Mouse (Mus musculus): Measurements from ENCODE around the gene C2cd3. TPM values are rescaled to one million over a fixed set of nuclear protein-coding genes. Genes with fewer than 3 reads are reported as not detected.

Gene C2cd3
- polyA plus RNA-seq, 1 experiment from 2014 or later: 8.7 TPM

DNA sequence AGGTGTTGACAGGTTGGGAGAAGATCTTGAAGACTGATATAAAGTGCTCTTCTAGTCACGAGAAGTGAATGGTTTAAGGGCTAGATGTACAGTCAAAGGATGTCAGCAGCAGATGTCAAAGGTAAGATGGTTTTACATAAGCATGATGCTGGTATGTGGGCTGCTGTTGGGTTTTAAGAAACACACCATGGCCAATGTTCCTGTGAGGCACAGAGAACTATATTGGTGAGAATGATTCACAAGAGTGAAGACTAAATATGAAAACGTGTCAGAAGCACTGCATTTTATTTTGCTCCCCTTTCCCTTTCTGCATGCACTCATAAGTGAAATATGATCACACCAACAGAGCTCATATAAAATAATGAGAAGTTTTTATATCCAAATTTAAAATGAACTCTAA, 8.9 kb upstream of the C2cd3 start:
- Histone ChIP-seq H3K27me3 (no peaks in the 10 kb centered on the region), H3K4me1 (replicated peaks) (peaks cover 11% of the 10 kb centered on the region; the same call in 1 of the 2 replicates), H3K9me3 (replicated peaks) (no peaks in the 10 kb centered on the region), H3K9ac (no peak overlapping the region), H3K4me3 (replicated peaks) (no peak overlapping the region), H3K36me3 (replicated peaks) (no peaks in the 10 kb centered on the region), H3K4me2 (no peak overlapping the region), H3K27ac (replicated peaks) (no peak overlapping the region)
- no peak for ATAC-seq (ENCODE audit: insufficient read depth)
- WGBS (ENCODE audit: insufficient replicate concordance): 67% methylated on average over 2 of the region's 2 CpGs

DNA sequence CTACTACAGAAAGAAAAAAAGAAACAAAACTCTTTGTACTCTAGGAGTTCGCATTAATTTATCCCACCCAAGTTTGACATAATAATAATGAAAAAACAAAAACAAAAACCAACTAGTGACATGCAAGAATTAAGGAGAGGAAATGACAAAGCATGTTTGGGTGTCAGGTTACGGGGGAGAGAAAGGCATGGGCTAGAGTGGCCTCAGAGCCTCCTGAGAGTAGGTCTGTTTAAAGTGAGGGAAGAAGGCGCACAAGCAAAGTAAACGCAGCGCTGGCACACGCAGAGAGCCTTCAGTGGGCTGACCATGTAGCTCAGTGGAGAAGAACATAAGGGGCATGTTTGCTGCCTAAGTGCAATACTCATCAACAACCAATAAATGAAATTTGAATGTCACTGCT, 7.1 kb upstream of the C2cd3 start:
- WGBS (ENCODE audit: insufficient replicate concordance): 47% methylated on average over 6 of the region's 6 CpGs
- Histone ChIP-seq H3K36me3 (replicated peaks) (no peaks in the 10 kb centered on the region), H3K9ac (no peak overlapping the region), H3K27me3 (no peaks in the 10 kb centered on the region), H3K4me1 (replicated peaks) (peaks cover 18% of the 10 kb centered on the region; the same call in 1 of the 2 replicates), H3K4me3 (replicated peaks) (no peak overlapping the region), H3K4me2 (no peak overlapping the region), H3K27ac (replicated peaks) (no peak overlapping the region), H3K9me3 (replicated peaks) (no peaks in the 10 kb centered on the region)
- no peak for ATAC-seq (ENCODE audit: insufficient read depth)

DNA sequence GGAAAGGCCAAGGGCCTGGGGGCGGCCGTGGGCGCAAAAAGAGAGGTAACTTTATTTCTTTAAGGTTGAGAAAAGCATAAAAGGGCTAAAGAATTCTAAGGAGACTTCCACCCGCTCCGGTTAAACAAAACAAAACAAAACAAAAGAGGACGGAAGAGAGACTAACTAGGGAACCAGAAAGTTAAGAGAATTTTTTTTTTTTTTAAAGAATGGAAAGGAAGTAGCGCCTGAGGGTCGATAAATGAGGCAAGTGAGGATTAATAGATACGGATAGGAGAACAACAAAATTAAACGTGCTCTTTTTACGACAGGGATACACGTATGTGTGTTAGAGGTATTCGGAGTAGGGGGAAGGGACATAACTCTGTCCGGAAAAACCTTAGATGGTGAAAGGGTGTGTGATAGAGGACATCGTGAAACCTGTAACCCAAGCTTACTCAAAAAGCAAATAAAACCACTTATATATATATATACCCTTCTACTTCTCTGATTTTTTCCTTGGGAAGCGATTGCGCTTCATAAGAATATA, 483 bp downstream of the C2cd3 start:
- no peak for ATAC-seq (ENCODE audit: insufficient read depth)
- Histone ChIP-seq H3K4me2 (peak overlapping the region; percentile 86), H3K27me3 (no peaks in the 10 kb centered on the region), H3K9me3 (replicated peaks) (no peaks in the 10 kb centered on the region), H3K27ac (replicated peaks) (peak overlapping the region; percentile 94), H3K9ac (peak overlapping the region; percentile 80), H3K4me1 (replicated peaks) (peaks cover 26% of the 10 kb centered on the region), H3K36me3 (replicated peaks) (peaks cover 27% of the 10 kb centered on the region), H3K4me3 (replicated peaks) (peak overlapping the region; percentile 81)
- 5% methylated on average over 17 of the region's 17 CpGs for WGBS (ENCODE audit: insufficient replicate concordance)

DNA sequence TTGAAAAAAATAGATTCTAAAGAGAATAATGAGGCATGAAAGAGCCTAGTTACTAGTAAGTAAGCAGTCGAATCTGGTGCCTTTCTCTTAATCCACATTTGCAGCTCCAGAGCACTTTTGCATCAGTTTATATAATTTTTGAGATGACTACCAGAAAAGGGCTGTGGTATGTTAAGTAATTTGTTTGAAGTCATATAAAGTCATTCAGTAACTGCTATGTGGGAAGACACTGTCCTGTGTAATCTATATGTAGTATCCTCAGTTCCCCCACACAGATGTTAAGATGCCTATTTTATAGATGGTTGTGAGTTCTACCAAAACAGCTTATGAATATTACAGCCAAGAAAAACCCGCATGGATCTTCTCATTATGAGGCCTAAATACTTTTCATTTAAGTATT, 6.2 kb downstream of the C2cd3 start:
- 60% methylated on average over 2 of the region's 2 CpGs for WGBS (ENCODE audit: insufficient replicate concordance)
- H3K4me3 ChIP-seq (replicated peaks): no peak overlapping the region

DNA sequence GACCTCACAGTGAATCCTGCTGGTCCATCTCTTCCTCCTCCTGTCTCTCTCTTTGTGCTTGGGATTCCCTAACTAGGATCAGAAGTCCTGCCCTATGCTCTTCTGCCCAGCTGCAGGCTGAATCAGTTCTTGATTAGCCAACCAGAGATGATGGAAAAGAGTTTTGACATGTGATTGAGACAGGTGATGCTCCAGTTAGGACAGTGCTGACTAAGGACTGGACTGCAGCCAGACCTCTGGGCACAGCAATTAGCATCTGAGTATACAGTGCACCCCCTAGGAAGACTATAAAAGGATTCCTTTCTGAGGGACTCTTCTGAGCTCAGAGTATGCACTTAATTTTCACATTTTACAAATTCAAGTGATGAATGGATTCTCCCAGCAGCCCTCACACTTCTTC, 9.1 kb downstream of the C2cd3 start:
- Histone ChIP-seq H3K4me1 (replicated peaks) (no peaks in the 10 kb centered on the region), H3K9me3 (replicated peaks) (no peaks in the 10 kb centered on the region), H3K4me3 (replicated peaks) (no peak overlapping the region), H3K27me3 (no peaks in the 10 kb centered on the region), H3K36me3 (replicated peaks) (peaks cover 66% of the 10 kb centered on the region), H3K4me2 (no peak overlapping the region), H3K9ac (no peak overlapping the region), H3K27ac (replicated peaks) (no peak overlapping the region)
- no peak for ATAC-seq (ENCODE audit: insufficient read depth)

More for the DNA sequence above, 6.2 kb downstream of the C2cd3 start:
- Histone ChIP-seq H3K36me3 (replicated peaks) (peaks cover 76% of the 10 kb centered on the region), H3K4me2 (no peak overlapping the region), H3K27ac (replicated peaks) (no peak overlapping the region), H3K4me1 (replicated peaks) (peaks cover 3% of the 10 kb centered on the region), H3K9ac (no peak overlapping the region), H3K9me3 (replicated peaks) (no peaks in the 10 kb centered on the region), H3K27me3 (no peaks in the 10 kb centered on the region)
- ATAC-seq (ENCODE audit: insufficient read depth): no peak

DNA sequence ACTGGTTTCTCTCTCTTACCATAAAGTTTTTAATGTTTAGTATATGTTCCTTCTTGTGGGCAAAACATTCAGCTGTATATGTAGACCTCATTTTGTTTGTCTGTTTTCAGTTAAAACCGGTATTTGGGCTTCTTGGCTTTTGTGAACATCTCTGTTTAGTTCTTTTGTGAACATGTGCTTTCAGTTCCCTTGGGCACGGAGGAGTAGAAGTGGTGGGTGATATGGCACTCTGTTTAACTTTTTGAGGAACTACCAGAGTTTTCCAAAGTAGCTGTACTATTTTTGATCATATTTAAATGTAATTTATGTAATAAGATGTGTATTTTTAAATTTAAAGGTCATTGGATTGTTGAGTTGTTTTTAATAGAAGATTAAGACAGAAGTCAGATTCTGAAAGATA, 11.2 kb downstream of the C2cd3 start:
- H3K27me3 ChIP-seq: no peaks in the 10 kb centered on the region
- no peak overlapping the region for H3K4me2 ChIP-seq
- no peaks in the 10 kb centered on the region for H3K9me3 ChIP-seq (replicated peaks)
- H3K27ac ChIP-seq (replicated peaks): no peak overlapping the region
- H3K4me1 ChIP-seq (replicated peaks): no peaks in the 10 kb centered on the region
- 69% methylated on average over 2 of the region's 2 CpGs for WGBS (ENCODE audit: insufficient replicate concordance)
- no peak for ATAC-seq (ENCODE audit: insufficient read depth)
- no peak overlapping the region for H3K4me3 ChIP-seq (replicated peaks)
- no peak overlapping the region for H3K9ac ChIP-seq
- H3K36me3 ChIP-seq (replicated peaks): peaks cover 51% of the 10 kb centered on the region

DNA sequence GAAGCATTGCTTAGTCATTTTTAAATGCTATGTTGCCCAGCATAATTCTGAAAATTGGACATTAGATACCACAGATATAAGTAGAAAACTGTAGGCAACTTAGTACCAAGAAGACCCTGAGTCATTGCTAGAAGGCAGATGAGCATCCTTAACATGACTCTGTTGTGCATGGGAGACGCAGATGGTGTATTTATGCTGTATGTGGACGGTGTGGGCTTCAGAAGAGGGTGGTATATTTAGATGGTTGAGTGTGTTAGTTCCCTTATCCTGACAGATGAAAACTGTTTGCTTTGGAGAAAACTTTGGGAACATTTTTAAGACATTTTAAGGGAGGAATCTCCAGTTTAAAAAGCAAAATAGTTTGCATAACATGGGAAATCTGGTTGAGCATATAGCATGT, 16.1 kb downstream of the C2cd3 start:
- Histone ChIP-seq H3K27ac (replicated peaks) (no peak overlapping the region), H3K9me3 (replicated peaks) (no peaks in the 10 kb centered on the region), H3K4me2 (no peak overlapping the region), H3K27me3 (no peaks in the 10 kb centered on the region), H3K4me3 (replicated peaks) (no peak overlapping the region), H3K36me3 (replicated peaks) (peaks cover 48% of the 10 kb centered on the region), H3K9ac (no peak overlapping the region), H3K4me1 (replicated peaks) (no peaks in the 10 kb centered on the region)
- 85% methylated on average over 2 of the region's 2 CpGs for WGBS (ENCODE audit: insufficient replicate concordance)
- ATAC-seq (ENCODE audit: insufficient read depth): no peak

DNA sequence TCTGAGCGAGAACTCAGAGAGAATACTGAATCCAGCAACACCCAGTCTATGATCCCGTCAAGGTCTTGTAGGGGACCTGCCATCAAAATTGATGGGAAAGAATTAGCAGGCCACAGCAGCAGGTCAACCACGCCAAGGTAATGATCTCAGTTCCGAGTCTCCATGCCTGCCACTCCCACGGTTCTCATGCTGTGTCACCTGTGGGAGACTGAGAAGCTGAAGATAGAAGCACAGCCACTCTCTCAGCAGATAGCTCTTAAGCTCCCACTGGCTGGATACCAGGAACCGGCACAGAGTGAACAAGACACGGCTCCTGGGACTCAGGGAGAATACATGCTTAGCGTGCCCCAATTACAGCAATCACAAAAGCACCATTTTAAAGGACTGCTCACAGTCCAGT, 18.1 kb downstream of the C2cd3 start:
- H3K4me1 ChIP-seq (replicated peaks): no peaks in the 10 kb centered on the region
- no peak overlapping the region for H3K4me3 ChIP-seq (replicated peaks)
- H3K9me3 ChIP-seq (replicated peaks): no peaks in the 10 kb centered on the region
- no peak for ATAC-seq (ENCODE audit: insufficient read depth)
- H3K27ac ChIP-seq (replicated peaks): no peak overlapping the region
- H3K4me2 ChIP-seq: no peak overlapping the region
- no peaks in the 10 kb centered on the region for H3K27me3 ChIP-seq
- H3K9ac ChIP-seq: no peak overlapping the region
- WGBS (ENCODE audit: insufficient replicate concordance): 83% methylated on average over 8 of the region's 8 CpGs
- peaks cover 54% of the 10 kb centered on the region for H3K36me3 ChIP-seq (replicated peaks)

DNA sequence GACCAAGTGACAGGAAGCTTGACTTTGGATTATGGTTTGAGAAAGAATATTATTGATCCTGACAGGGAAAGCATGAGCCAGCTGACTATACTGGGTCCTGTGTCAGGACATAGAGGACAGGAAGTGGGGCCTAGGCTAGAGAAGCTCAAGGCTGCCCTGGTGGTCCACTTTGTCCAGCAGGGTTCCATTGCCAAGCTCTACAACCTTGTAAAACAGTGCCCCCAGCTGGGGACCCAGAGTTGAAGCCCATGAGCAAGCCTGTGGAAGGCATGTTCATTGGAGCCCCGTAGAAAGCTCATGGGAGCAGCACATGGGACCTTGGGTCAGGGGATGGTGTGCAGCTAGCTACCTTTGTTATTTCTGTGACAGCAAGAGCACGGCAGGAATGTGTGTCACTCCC, 20.2 kb downstream of the C2cd3 start:
- Histone ChIP-seq H3K9ac (no peak overlapping the region), H3K4me3 (replicated peaks) (no peak overlapping the region), H3K27me3 (no peaks in the 10 kb centered on the region), H3K27ac (replicated peaks) (no peak overlapping the region), H3K9me3 (replicated peaks) (no peaks in the 10 kb centered on the region), H3K4me2 (no peak overlapping the region), H3K36me3 (replicated peaks) (peaks cover 72% of the 10 kb centered on the region), H3K4me1 (replicated peaks) (no peaks in the 10 kb centered on the region)
- 78% methylated on average over 2 of the region's 2 CpGs for WGBS (ENCODE audit: insufficient replicate concordance)
- no peak for ATAC-seq (ENCODE audit: insufficient read depth)

DNA sequence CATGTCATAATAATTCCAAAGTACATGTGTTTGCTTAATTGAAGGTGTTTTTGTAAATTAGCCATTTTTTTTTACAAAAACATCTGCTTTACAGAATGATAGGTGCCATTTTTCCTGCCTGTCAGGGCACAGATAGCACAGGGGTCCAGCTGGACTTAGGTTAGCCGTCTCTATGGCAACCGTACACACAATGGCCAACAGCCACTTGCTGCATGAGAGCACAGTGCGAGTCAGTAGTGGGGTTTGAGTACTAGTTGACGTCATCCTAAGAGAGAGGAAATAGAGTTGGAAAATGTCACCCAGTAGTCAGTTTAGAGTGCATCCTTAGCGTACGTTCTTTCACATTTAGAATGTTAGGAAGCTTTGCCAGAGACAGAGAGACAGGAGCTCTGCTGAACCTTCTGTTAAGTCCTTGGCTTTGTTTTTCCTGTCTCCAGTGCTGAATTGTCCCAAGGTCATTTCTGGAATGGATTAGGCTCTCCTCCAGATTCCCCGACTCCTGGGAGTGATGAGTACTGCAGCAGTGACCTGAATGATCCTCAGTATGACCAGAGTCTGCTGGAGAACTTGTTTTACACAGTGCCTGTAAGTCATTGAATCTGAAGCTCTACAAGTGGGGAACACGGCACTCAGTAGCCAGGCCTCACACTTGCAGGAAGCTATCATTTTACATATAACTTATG, 27.3 kb downstream of the C2cd3 start:
- WGBS (ENCODE audit: insufficient replicate concordance): 78% methylated on average over 8 of the region's 8 CpGs
- ATAC-seq (ENCODE audit: insufficient read depth): no peak
- no peaks in the 10 kb centered on the region for H3K9me3 ChIP-seq (replicated peaks)
- H3K27ac ChIP-seq (replicated peaks): no peak overlapping the region
- no peaks in the 10 kb centered on the region for H3K27me3 ChIP-seq
- H3K4me3 ChIP-seq (replicated peaks): no peak overlapping the region
- H3K4me1 ChIP-seq (replicated peaks): no peaks in the 10 kb centered on the region
- peaks cover 73% of the 10 kb centered on the region for H3K36me3 ChIP-seq (replicated peaks)
- no peak overlapping the region for H3K4me2 ChIP-seq
- no peak overlapping the region for H3K9ac ChIP-seq

DNA sequence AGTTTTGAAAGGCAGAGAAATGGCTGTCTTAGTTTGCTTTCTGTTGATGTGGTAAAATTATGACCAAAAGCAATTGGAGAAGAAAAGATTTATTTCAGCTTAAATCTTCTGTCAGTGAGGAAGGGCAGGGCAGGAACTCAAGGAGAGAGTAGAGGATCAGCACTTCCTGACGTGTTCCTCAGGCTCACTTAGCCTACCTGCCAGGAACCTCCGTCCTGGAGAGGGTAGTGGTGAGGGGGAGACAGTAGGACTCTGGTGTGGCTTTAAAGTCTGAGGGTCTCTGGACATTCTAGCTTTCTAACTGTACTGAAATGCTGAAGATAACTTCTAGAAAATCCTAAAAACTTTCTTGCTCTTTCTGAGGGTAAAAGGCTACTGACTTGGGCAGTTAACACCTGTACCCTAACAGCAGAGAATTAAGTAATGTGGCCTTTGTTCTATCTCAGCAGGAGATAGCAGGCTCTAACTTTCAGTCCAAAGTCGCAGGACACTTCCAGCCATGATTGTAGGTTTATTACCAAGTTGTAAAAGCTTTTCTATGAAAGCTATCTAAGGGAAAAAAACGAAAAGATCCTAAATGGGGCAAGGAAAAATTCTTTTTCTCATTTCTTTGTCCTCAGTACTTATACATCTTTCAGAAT, 29.0 kb downstream of the C2cd3 start:
- H3K27me3 ChIP-seq: no peaks in the 10 kb centered on the region
- 64% methylated on average over 4 of the region's 4 CpGs for WGBS (ENCODE audit: insufficient replicate concordance)
- H3K4me3 ChIP-seq (replicated peaks): no peak overlapping the region
- H3K36me3 ChIP-seq (replicated peaks): peaks cover 68% of the 10 kb centered on the region
- H3K4me2 ChIP-seq: no peak overlapping the region
- no peak overlapping the region for H3K27ac ChIP-seq (replicated peaks)
- no peak overlapping the region for H3K9ac ChIP-seq
- no peak for ATAC-seq (ENCODE audit: insufficient read depth)
- H3K9me3 ChIP-seq (replicated peaks): no peaks in the 10 kb centered on the region
- no peaks in the 10 kb centered on the region for H3K4me1 ChIP-seq (replicated peaks)

Measured in liver, embryonic 15.5 days (tissue).